Mouse (Mus musculus): ENCODE data around the gene Sh3rf3.
A peak's percentile ranks its signal among the peaks of the same experiment; 100 is the strongest.

The Sh3rf3 gene

DNA sequence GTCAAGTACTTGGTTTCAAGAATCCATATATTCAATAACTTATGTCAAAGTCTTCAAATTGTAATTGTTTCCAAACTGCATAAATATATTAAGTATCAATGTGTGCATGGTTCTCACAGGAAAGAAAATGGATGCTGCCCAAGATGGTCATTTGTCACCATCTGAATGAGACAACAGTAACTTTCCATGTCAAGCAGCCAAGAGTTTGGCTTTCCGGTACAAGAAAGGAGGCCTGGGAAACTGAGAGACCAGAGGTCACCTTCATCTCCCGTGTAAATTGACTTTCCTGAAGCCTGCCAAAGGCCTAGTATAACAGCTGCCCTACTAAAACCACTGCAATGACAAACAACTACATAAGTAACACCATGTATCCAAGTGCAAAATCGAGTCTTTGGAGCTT, 369.1 kb downstream of the Sh3rf3 start:
- peak; percentile 41 for DNase-seq
